Mouse (Mus musculus) thymus, adult 2 months (tissue): Measurements from ENCODE around the gene Tagln2.

Experiments used
- CTCF ChIP-seq: fragments of 200-500 bp; IDR thresholded peaks from 2 replicates; pipeline ENCODE4 v1.5.1; 2012; ENCODE audit warnings: mild to moderate bottlenecking, control low read depth, low read length, moderate library complexity, borderline replicate concordance; ENCODE audit not compliant: control insufficient read depth, poor library complexity, insufficient read depth; ENCODE audit errors: extremely low read depth
- POLR2A ChIP-seq: fragments of 200-500 bp; IDR thresholded peaks from 2 replicates; pipeline ENCODE4 v1.6.1; 2012; ENCODE audit warnings: mild to moderate bottlenecking, low read length, control low read depth, moderate library complexity; ENCODE audit not compliant: control insufficient read depth, poor library complexity, insufficient read depth; ENCODE audit errors: extremely low read depth

DNA sequence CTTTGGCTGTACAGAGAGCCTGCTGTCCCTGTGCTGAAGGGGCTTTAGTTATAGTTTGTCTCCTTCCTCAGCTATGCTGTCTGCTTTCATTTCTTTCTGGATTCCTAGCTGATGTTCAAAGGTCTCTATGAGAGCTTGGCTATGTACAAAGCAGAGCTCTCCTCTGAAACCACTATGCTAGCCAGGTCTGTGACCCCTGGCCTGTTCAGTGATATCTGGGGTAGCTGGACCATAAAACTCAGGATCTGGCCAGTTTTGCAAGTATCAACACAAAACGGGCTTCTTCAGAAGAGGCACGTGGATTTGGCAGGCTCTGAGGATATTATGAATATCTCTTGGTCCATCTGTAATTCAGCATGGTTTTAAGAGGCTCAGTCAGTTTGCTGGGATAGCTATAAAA is 46.9 kb upstream of the Tagln2 start:
- TF ChIP-seq CTCF (no peak), POLR2A (no peak)
